In genomic region chr1:151130845-151131626, GRCm38 (mm10) we compare ENCODE assay signal across 19 mouse cellular contexts. TPM values are rescaled to one million over a fixed set of nuclear protein-coding genes. Genes with fewer than 3 reads are reported as not detected.
DNase-seq lines count a peak whose midpoint lies in the region; ATAC-seq and TF ChIP-seq lines count a peak whose summit lies in the region.
"Had no signal": no experiment of that assay in that cellular context is flagged by ENCODE, and none has a peak within 500 bp of the region (broad histone marks: within the 10 kb centered on the region; RNA-seq: fewer than 3 reads in every experiment).

No protein-coding gene starts in this region.

- no peak overlapping the region for H3ac ChIP-seq in myocyte (ENCODE audit: control insufficient read depth, insufficient read length)

- no peaks in the 10 kb centered on the region for H3K9me3 ChIP-seq in heart, embryonic 15.5 days (replicated peaks)
- no peaks in the 10 kb centered on the region for H3K9me3 ChIP-seq in liver, embryonic 11.5 days (ENCODE audit: control insufficient read depth, low read length)
- H3K9me3 ChIP-seq in hindbrain, embryonic 16.5 days (ENCODE audit: control insufficient read depth, low read length): no peaks in the 10 kb centered on the region
- H3K9me3 ChIP-seq: forebrain, embryonic 10.5 days; hindbrain, embryonic 15.5 days; limb, embryonic 10.5 days; midbrain, embryonic 10.5 days had no signal

- ATAC-seq in heart, embryonic 15.5 days (replicated peaks; ENCODE audit: insufficient number of reproducible peaks, insufficient read depth, low FRiP score, low read depth): no peak
- ATAC-seq in liver, embryonic 11.5 days (replicated peaks; ENCODE audit: low FRiP score): no peak
- no peak for ATAC-seq in hindbrain, embryonic 16.5 days

- H3K4me3 ChIP-seq in heart, embryonic 15.5 days: no peak overlapping the region
- no peak overlapping the region for H3K4me3 ChIP-seq in liver, embryonic 11.5 days (ENCODE audit: low read depth, low read length)
- H3K4me3 ChIP-seq in myocyte: no peak overlapping the region
- H3K4me3 ChIP-seq in hindbrain, embryonic 16.5 days (ENCODE audit: low read length): no peak overlapping the region
- H3K4me3 ChIP-seq: forebrain, embryonic 10.5 days; hindbrain, embryonic 15.5 days; left cerebral cortex, adult 2 months; limb, embryonic 10.5 days; midbrain, embryonic 10.5 days had no signal

- peak overlapping the region; percentile 53 for H3K27ac ChIP-seq in heart, embryonic 15.5 days
- H3K27ac ChIP-seq in liver, embryonic 11.5 days (ENCODE audit: low read depth, low read length): no peak overlapping the region
- H3K27ac ChIP-seq in hindbrain, embryonic 16.5 days (ENCODE audit: low read depth, low read length): no peak overlapping the region
- H3K27ac ChIP-seq: forebrain, embryonic 10.5 days; hindbrain, embryonic 15.5 days; left cerebral cortex, adult 2 months; limb, embryonic 10.5 days; macrophage; midbrain, embryonic 10.5 days had no signal

- 54% methylated on average over 5 of the region's 5 CpGs for WGBS in heart, embryonic 15.5 days
- 75% methylated on average over 5 of the region's 5 CpGs for WGBS in liver, embryonic 11.5 days
- WGBS in hindbrain, embryonic 16.5 days: 85% methylated on average over 5 of the region's 5 CpGs

- H3K4me2 ChIP-seq in heart, embryonic 15.5 days: no peak overlapping the region
- H3K4me2 ChIP-seq in liver, embryonic 11.5 days: peak overlapping the region; percentile 40
- no peak overlapping the region for H3K4me2 ChIP-seq in myocyte (ENCODE audit: low read depth)
- no peak overlapping the region for H3K4me2 ChIP-seq in hindbrain, embryonic 16.5 days (ENCODE audit: low read length)
- H3K4me2 ChIP-seq: hindbrain, embryonic 15.5 days had no signal

- no peaks in the 10 kb centered on the region for H3K36me3 ChIP-seq in heart, embryonic 15.5 days
- no peaks in the 10 kb centered on the region for H3K36me3 ChIP-seq in liver, embryonic 11.5 days (ENCODE audit: control insufficient read depth, insufficient read depth, low read length)
- no peaks in the 10 kb centered on the region for H3K36me3 ChIP-seq in myocyte (ENCODE audit: control insufficient read depth, insufficient read depth)
- H3K36me3 ChIP-seq in hindbrain, embryonic 16.5 days (ENCODE audit: control insufficient read depth, insufficient read depth, low read length): no peaks in the 10 kb centered on the region
- H3K36me3 ChIP-seq: forebrain, embryonic 10.5 days; hindbrain, embryonic 15.5 days; limb, embryonic 10.5 days; midbrain, embryonic 10.5 days had no signal

- peak; percentile 50 for DNase-seq in heart, adult 11 months
- DNase-seq in heart, adult 8-10 months (ENCODE audit: low spot score): no peak
- no peak for DNase-seq in heart, adult 9 months (ENCODE audit: low spot score in 2 of 2)
- no peak for DNase-seq in liver, embryonic 11.5 days (ENCODE audit: low spot score)
- no peak for DNase-seq in thymus, postnatal 10 days (ENCODE audit: low spot score in 2 of 2)
- DNase-seq: adrenal gland, adult 2 months; cerebellum, adult 2 months; lung, adult 2 months; right cerebral cortex, adult 18-20 months; thymus, postnatal 14 days had no signal

- peaks cover 31% of the 10 kb centered on the region for H3K4me1 ChIP-seq in heart, embryonic 15.5 days (replicated peaks)
- H3K4me1 ChIP-seq in liver, embryonic 11.5 days (replicated peaks; ENCODE audit: control insufficient read depth, insufficient read depth, low read length): peaks cover 27% of the 10 kb centered on the region
- no peaks in the 10 kb centered on the region for H3K4me1 ChIP-seq in hindbrain, embryonic 16.5 days (ENCODE audit: control insufficient read depth, insufficient read depth, low read depth, low read length)
- H3K4me1 ChIP-seq: forebrain, embryonic 10.5 days; hindbrain, embryonic 15.5 days; limb, embryonic 10.5 days; midbrain, embryonic 10.5 days had no signal

- H3K79me2 ChIP-seq in myocyte (ENCODE audit: control insufficient read depth, insufficient read depth): no peaks in the 10 kb centered on the region

- no peak overlapping the region for H3K9ac ChIP-seq in heart, embryonic 15.5 days
- no peak overlapping the region for H3K9ac ChIP-seq in liver, embryonic 11.5 days (ENCODE audit: low read depth, low read length)
- H3K9ac ChIP-seq in hindbrain, embryonic 16.5 days (ENCODE audit: low read depth, low read length): no peak overlapping the region
- H3K9ac ChIP-seq: hindbrain, embryonic 15.5 days had no signal

- no peak for TF ChIP-seq POLR2A in myocyte (IDR thresholded peaks at IDR 0.05; ENCODE audit: insufficient read length, low read depth)

- no peaks in the 10 kb centered on the region for H3K27me3 ChIP-seq in heart, embryonic 15.5 days
- H3K27me3 ChIP-seq in liver, embryonic 11.5 days (replicated peaks; ENCODE audit: control insufficient read depth, insufficient read depth, low read length): no peaks in the 10 kb centered on the region
- no peaks in the 10 kb centered on the region for H3K27me3 ChIP-seq in myocyte (ENCODE audit: control insufficient read depth, insufficient read depth, insufficient read length)
- H3K27me3 ChIP-seq in hindbrain, embryonic 16.5 days (replicated peaks; ENCODE audit: control insufficient read depth, insufficient read depth, low read length): no peaks in the 10 kb centered on the region
- H3K27me3 ChIP-seq: hindbrain, embryonic 15.5 days had no signal

TF ChIP-seq in myocyte, 11 proteins besides CTCF, POLR2A, EP300 and RAD21:
- TF ChIP-seq E2F4 (IDR thresholded peaks at IDR 0.05; ENCODE audit: insufficient read depth) (no peak), MYOD1 (IDR thresholded peaks at IDR 0.05; ENCODE audit: control insufficient read depth in 1 of 3, insufficient read length in 2 of 3, low read depth in 2 of 3) (peak in 2 of 3 experiments; percentile 40 to 43), MYOG (IDR thresholded peaks at IDR 0.05; ENCODE audit: control insufficient read depth in 1 of 3, insufficient read depth in 1 of 3, insufficient read length in 2 of 3, low read depth in 2 of 3) (peak in 1 of 3 experiments; percentile 54)

RNA-seq across cellular contexts. Expression of gene Gm47985, which starts 51.3 kb away (rescaled TPM):
- total RNA-seq in heart, adult 8-10 months (2022): 1 to 10 TPM in 1 of 4 experiments, under 1 TPM in 2, not detected in 1; 0.60 to 1.2 (median 0.63) TPM
- 0.09 TPM in 1 of 2 replicates, not detected in the other for polyA plus RNA-seq in heart, embryonic 15.5 days (2015; fragmentation: Nextera tagmentation; extraction: Ambion mirVana)
- 1.7 and 1.9 TPM in 2 replicates for polyA plus RNA-seq in liver, embryonic 11.5 days (2014; fragmentation: Nextera tagmentation; extraction: Ambion mirVana)
- polyA plus RNA-seq in myocyte (2012; fragmentation: generic; extraction: Trizol): 0.12 TPM
- not detected in 2 replicates for polyA plus RNA-seq in hindbrain, embryonic 16.5 days (2015; fragmentation: Nextera tagmentation; extraction: Ambion mirVana)
- total RNA-seq: adrenal gland, adult 2 months; left cerebral cortex, adult 2 months had no signal
- polyA plus RNA-seq: adrenal gland, adult 2 months; cerebellum, adult 2 months; hindbrain, embryonic 15.5 days; lung, adult 2 months; macrophage had no signal
